Mouse (Mus musculus) limb, embryonic 13.5 days (tissue): ENCODE results near the gene Apof. TPM values are rescaled to one million over a fixed set of nuclear protein-coding genes. Genes with fewer than 3 reads are reported as not detected.

Source experiments
- ATAC-seq: fragments of 200-750 bp; cut with Nextera tagmentation; 2 replicates; pipeline ENCODE4 v1.8.0; 2017; ENCODE audit warnings: low read depth, moderate number of reproducible peaks, moderate TSS enrichment; ENCODE audit not compliant: low FRiP score
- H3K27ac ChIP-seq: fragments of 300-500 bp; sonication (generic); 2 replicates; pipeline ENCODE4 v1.5.1; 2015; ENCODE audit warnings: inconsistent platforms, mild to moderate bottlenecking, moderate library complexity
- H3K27me3 ChIP-seq: fragments of 300-500 bp; sonication (generic); 2 replicates; pipeline ENCODE4 v1.6.1; 2015; ENCODE audit warnings: mild to moderate bottlenecking, inconsistent platforms
- H3K36me3 ChIP-seq: fragments of 300-500 bp; sonication (generic); 2 replicates; pipeline ENCODE4 v1.6.1; 2015; ENCODE audit warnings: inconsistent platforms, mild to moderate bottlenecking, moderate library complexity
- H3K4me1 ChIP-seq: fragments of 300-500 bp; sonication (generic); 2 replicates; pipeline ENCODE4 v1.6.1; 2015; ENCODE audit warnings: inconsistent platforms
- H3K4me2 ChIP-seq: fragments of 300-500 bp; sonication (generic); replicated peaks from 2 replicates; pipeline ENCODE4 v1.6.1; 2015; ENCODE audit warnings: inconsistent platforms, mild to moderate bottlenecking, moderate library complexity
- H3K4me3 ChIP-seq: fragments of 300-500 bp; sonication (generic); 2 replicates; pipeline ENCODE4 v1.5.1; 2015; ENCODE audit warnings: moderate library complexity, mild to moderate bottlenecking, inconsistent platforms
- H3K9ac ChIP-seq: fragments of 300-500 bp; sonication (generic); 2 replicates; pipeline ENCODE4 v1.6.1; 2015; ENCODE audit warnings: mild to moderate bottlenecking, inconsistent platforms
- H3K9me3 ChIP-seq: fragments of 300-500 bp; sonication (generic); 2 replicates; pipeline ENCODE4 v1.6.1; 2016; ENCODE audit warnings: inconsistent platforms
- WGBS: fragments of 180-500 bp; shearing (Covaris S2); methylation state at CpG from one replicate; pipeline ENCODE4 v1.1.7; 2015; 5-methylcytosine and 5-hydroxymethylcytosine counted together
- polyA plus RNA-seq: library from polyadenylated mRNA; unstranded; fragments of >200 nt; fragmentation: Nextera tagmentation; extraction: Ambion mirVana; gene quantifications from 2 replicates; pipeline ENCODE4 v1.2.1, GENCODE M21; 2015

Apof gene
- polyA plus RNA-seq, 1 experiment from 2014 or later: not detected

- ATAC-seq: no peak
- Histone ChIP-seq H3K9me3 (no peaks in the 10 kb centered on the region), H3K4me3 (no peak overlapping the region), H3K4me1 (peaks cover 22% of the 10 kb centered on the region), H3K27me3 (no peaks in the 10 kb centered on the region), H3K27ac (peak overlapping the region; percentile 10; the same call in 1 of the 2 replicates), H3K36me3 (peaks cover 49% of the 10 kb centered on the region), H3K9ac (no peak overlapping the region), H3K4me2 (no peak overlapping the region)
- 78% methylated on average over 15 of the region's 15 CpGs for WGBS
These were observed 30.5 kb upstream of the Apof start for GRCm38 (mm10) chr10:128237807-128238480.

DNA sequence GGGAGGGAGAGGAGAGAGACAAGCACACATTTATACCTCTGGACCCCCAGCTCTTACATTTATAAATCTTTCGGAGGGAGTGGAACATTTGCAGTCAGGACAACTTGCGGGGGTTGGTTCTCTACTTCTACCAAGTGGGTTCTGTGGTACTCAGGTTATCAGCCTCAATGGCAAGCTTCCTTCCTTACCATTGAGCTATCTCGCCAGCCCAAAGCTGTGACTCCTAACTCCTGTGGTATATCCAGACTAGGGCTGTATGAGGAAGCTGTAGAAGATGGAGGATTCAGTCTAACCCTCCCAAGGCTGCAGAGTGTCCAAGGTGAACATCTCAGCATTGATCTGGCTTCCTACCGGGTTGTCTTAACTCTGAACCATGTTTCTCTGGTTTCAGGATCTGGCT is 29.3 kb upstream of the Apof start:
- H3K36me3 ChIP-seq: peaks cover 57% of the 10 kb centered on the region
- no peak overlapping the region for H3K4me2 ChIP-seq
- 93% methylated on average over 4 of the region's 4 CpGs for WGBS
- no peak for ATAC-seq
- peaks cover 16% of the 10 kb centered on the region for H3K4me1 ChIP-seq
- no peak overlapping the region for H3K27ac ChIP-seq
- no peak overlapping the region for H3K9ac ChIP-seq
- no peaks in the 10 kb centered on the region for H3K9me3 ChIP-seq
- no peak overlapping the region for H3K4me3 ChIP-seq
- no peaks in the 10 kb centered on the region for H3K27me3 ChIP-seq

DNA sequence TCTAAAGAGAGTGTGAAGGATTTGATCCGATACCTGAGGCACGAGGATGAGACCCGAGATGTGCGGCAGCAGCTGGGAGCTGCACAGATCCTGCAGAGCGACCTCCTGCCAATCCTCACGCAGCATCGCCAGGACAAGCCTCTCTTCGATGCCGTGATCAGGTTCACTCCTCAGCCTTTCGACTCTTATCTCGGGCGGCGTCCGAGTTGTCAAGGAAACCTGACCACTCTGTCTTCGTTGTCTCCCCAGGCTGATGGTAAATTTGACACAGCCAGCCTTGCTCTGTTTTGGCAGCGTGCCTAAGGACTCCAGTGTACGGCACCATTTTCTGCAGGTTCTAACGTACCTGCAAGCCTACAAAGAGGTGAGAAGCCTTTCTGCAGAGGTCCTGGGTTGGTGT is 28.3 kb upstream of the Apof start:
- no peak overlapping the region for H3K4me2 ChIP-seq
- H3K4me3 ChIP-seq: no peak overlapping the region
- no peaks in the 10 kb centered on the region for H3K9me3 ChIP-seq
- no peak overlapping the region for H3K27ac ChIP-seq
- WGBS: 90% methylated on average over 18 of the region's 18 CpGs
- ATAC-seq: no peak
- no peak overlapping the region for H3K9ac ChIP-seq
- H3K36me3 ChIP-seq: peaks cover 61% of the 10 kb centered on the region
- no peaks in the 10 kb centered on the region for H3K27me3 ChIP-seq
- H3K4me1 ChIP-seq: peaks cover 16% of the 10 kb centered on the region

GRCm38 (mm10) chr10:128243252-128243651 is 25.2 kb upstream of the Apof start:
- Histone ChIP-seq H3K4me3 (no peak overlapping the region), H3K9ac (no peak overlapping the region), H3K36me3 (peaks cover 90% of the 10 kb centered on the region), H3K4me2 (no peak overlapping the region), H3K27ac (no peak overlapping the region), H3K27me3 (no peaks in the 10 kb centered on the region), H3K9me3 (no peaks in the 10 kb centered on the region), H3K4me1 (no peaks in the 10 kb centered on the region)
- WGBS: 95% methylated on average over 8 of the region's 8 CpGs
- ATAC-seq: no peak

- H3K9me3 ChIP-seq: no peaks in the 10 kb centered on the region
- peaks cover 96% of the 10 kb centered on the region for H3K36me3 ChIP-seq
- no peaks in the 10 kb centered on the region for H3K27me3 ChIP-seq
- H3K4me2 ChIP-seq: no peak overlapping the region
- H3K4me3 ChIP-seq: no peak overlapping the region
- no peak overlapping the region for H3K9ac ChIP-seq
- no peak overlapping the region for H3K27ac ChIP-seq
- H3K4me1 ChIP-seq: no peaks in the 10 kb centered on the region
- ATAC-seq: no peak
- 93% methylated on average over 15 of the region's 15 CpGs for WGBS
These were observed 24.4 kb upstream of the Apof start for GRCm38 (mm10) chr10:128244121-128244520.

DNA sequence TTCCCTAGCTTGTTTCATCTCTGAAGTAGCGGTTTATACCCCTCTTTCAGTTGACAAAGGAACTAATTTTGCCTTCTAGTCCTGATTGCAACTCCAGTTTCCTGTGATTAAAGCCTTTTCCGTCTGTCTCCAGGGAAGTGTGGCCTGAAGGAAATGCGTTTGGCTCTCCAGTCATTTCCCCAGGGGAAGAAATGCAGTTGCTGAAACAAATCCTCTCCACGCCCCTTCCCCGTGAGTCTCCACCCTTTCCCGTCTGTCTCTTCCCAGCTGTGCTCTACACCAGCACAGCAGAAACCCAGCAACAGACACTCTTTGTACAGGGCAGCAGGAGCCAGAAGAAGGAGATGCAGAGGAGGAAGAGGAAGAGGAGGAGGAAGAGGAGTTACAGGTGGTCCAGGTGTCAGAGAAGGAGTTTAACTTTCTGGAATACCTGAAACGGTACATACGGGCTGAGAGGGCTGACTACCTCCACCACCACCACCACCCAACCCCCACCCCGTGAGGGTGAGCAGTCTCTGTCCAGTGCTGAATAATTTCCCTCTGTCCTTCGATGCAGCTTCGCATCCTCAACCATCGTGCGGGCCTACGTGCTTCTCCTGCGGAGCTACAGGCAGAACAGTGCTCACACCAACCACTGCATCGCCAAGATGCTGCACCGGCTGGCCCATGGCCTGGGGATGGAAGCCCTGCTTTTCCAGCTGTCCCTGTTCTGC is 21.3 kb upstream of the Apof start:
- no peaks in the 10 kb centered on the region for H3K4me1 ChIP-seq
- H3K9me3 ChIP-seq: no peaks in the 10 kb centered on the region
- WGBS: 80% methylated on average over 17 of the region's 17 CpGs
- H3K4me2 ChIP-seq: no peak overlapping the region
- H3K27ac ChIP-seq: no peak overlapping the region
- H3K27me3 ChIP-seq: no peaks in the 10 kb centered on the region
- no peak for ATAC-seq
- peaks cover 100% of the 10 kb centered on the region for H3K36me3 ChIP-seq
- no peak overlapping the region for H3K9ac ChIP-seq
- no peak overlapping the region for H3K4me3 ChIP-seq

- no peak overlapping the region for H3K9ac ChIP-seq
These were observed 17.9 kb upstream of the Apof start for GRCm38 (mm10) chr10:128250565-128250964.

GRCm38 (mm10) chr10:128253677-128254255 is 14.7 kb upstream of the Apof start, which contains the start of gene Apon:
TSS of gene Apon (plus strand) at chr10:128254096.
- Histone ChIP-seq H3K36me3 (peaks cover 51% of the 10 kb centered on the region), H3K27me3 (no peaks in the 10 kb centered on the region), H3K27ac (no peak within 1 kb of the TSS), H3K9me3 (no peaks in the 10 kb centered on the region), H3K4me3 (no peak within 1 kb of the TSS), H3K4me1 (no peaks in the 10 kb centered on the region), H3K4me2 (no peak within 1 kb of the TSS), H3K9ac (no peak within 1 kb of the TSS)
- 80% methylated on average over 4 of the region's 4 CpGs for WGBS
- ATAC-seq: no peak

More at GRCm38 (mm10) chr10:128250565-128250964, 17.9 kb upstream of the Apof start:
- H3K27me3 ChIP-seq: no peaks in the 10 kb centered on the region
- 97% methylated on average over 13 of the region's 13 CpGs for whole genome bisulfite sequencing
- no peak for ATAC-seq
- no peaks in the 10 kb centered on the region for H3K4me1 ChIP-seq
- no peak overlapping the region for H3K4me3 ChIP-seq
- H3K36me3 ChIP-seq: peaks cover 83% of the 10 kb centered on the region
- no peak overlapping the region for H3K27ac ChIP-seq
- H3K9me3 ChIP-seq: no peaks in the 10 kb centered on the region
- no peak overlapping the region for H3K4me2 ChIP-seq

DNA sequence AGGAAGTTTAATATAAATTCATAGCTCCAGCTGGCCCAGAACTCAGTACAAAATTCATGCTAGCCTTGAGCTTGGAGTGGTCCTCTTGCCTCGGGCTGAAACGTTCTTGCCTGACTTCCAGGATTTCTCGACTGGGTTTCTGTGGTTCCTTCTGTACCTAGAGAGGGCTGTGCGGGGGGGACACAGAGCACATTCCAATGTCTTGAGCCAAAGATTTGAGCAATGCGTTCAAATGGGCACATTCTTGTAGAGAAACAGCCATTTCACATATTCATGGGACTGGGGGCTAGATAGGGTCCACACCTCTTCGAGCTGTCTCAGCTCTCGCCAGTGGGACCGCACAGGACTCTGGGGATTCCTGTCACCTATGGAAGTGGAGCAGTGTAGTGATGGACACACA is 12.5 kb upstream of the Apof start:
- Histone ChIP-seq H3K4me2 (no peak overlapping the region), H3K4me3 (no peak overlapping the region), H3K4me1 (no peaks in the 10 kb centered on the region), H3K27me3 (no peaks in the 10 kb centered on the region), H3K27ac (no peak overlapping the region), H3K9me3 (no peaks in the 10 kb centered on the region), H3K9ac (no peak overlapping the region), H3K36me3 (peaks cover 29% of the 10 kb centered on the region)
- 87% methylated on average over 8 of the region's 8 CpGs for WGBS
- no peak for ATAC-seq

GRCm38 (mm10) chr10:128256328-128256727 is 12.1 kb upstream of the Apof start:
- H3K4me2 ChIP-seq: no peak overlapping the region
- H3K4me1 ChIP-seq: no peaks in the 10 kb centered on the region
- H3K36me3 ChIP-seq: peaks cover 25% of the 10 kb centered on the region
- H3K9me3 ChIP-seq: no peaks in the 10 kb centered on the region
- H3K27me3 ChIP-seq: no peaks in the 10 kb centered on the region
- 83% methylated on average over 8 of the region's 8 CpGs for WGBS
- H3K9ac ChIP-seq: no peak overlapping the region
- no peak overlapping the region for H3K4me3 ChIP-seq
- no peak for ATAC-seq
- H3K27ac ChIP-seq: no peak overlapping the region

- Histone ChIP-seq H3K4me2 (no peak overlapping the region), H3K36me3 (0 out of 2 replicates have a peak, but pooled peaks cover 5% of the 10 kb centered on the region), H3K4me3 (no peak overlapping the region), H3K27me3 (no peaks in the 10 kb centered on the region), H3K27ac (no peak overlapping the region), H3K9me3 (no peaks in the 10 kb centered on the region), H3K4me1 (no peaks in the 10 kb centered on the region), H3K9ac (no peak overlapping the region)
- 88% methylated on average over 4 of the region's 4 CpGs for WGBS
- no peak for ATAC-seq
These were observed 9.5 kb upstream of the Apof start for GRCm38 (mm10) chr10:128258953-128259352.

DNA sequence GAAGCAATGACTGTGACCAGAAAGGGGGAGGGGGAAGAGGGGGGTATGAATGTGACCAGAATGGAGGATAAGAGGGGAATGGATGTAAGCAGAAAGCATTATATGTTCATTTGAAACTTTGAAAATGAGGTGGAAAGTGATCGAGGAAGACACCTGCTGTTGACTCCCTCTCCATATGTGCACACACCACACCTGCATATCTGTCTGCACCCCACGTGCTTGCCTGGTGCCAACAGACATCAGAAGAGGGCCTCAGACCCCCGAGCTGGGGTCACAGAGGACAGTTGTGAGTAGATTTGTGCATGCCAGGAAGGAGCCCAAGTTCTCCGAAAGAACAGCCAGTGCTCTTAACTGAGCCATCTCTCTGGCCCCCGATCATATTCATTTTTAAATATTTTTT is 8.5 kb upstream of the Apof start:
- Histone ChIP-seq H3K27me3 (no peaks in the 10 kb centered on the region), H3K4me3 (no peak overlapping the region), H3K36me3 (no peaks in the 10 kb centered on the region), H3K9ac (no peak overlapping the region), H3K4me2 (no peak overlapping the region), H3K4me1 (no peaks in the 10 kb centered on the region), H3K9me3 (no peaks in the 10 kb centered on the region), H3K27ac (no peak overlapping the region)
- 82% methylated on average over 5 of the region's 5 CpGs for WGBS
- no peak for ATAC-seq
